Mouse (Mus musculus): Measurements from ENCODE around the gene Eme1.

The Eme1 gene

DNA sequence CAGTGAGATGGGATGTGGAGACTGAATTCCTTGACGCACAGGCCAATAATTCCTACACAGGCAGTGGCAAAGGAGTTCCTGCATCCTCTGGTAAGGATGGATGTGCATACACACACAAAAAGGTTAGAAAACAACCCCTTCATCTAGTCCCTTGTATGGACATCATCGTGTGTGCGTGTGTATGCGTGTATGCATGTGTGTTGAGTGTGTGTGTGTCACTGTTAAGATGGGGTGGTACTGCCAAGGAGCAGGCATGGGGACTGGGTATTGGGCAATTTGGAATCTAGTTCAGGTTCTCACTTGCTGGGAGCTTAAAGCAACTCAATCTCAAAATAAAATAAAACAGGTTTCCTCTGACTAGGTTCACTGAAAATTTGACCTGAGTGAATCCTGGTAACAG lies 7.3 kb downstream of the Eme1 start:
- no peak for DNase-seq (ENCODE audit: low spot score)

DNA sequence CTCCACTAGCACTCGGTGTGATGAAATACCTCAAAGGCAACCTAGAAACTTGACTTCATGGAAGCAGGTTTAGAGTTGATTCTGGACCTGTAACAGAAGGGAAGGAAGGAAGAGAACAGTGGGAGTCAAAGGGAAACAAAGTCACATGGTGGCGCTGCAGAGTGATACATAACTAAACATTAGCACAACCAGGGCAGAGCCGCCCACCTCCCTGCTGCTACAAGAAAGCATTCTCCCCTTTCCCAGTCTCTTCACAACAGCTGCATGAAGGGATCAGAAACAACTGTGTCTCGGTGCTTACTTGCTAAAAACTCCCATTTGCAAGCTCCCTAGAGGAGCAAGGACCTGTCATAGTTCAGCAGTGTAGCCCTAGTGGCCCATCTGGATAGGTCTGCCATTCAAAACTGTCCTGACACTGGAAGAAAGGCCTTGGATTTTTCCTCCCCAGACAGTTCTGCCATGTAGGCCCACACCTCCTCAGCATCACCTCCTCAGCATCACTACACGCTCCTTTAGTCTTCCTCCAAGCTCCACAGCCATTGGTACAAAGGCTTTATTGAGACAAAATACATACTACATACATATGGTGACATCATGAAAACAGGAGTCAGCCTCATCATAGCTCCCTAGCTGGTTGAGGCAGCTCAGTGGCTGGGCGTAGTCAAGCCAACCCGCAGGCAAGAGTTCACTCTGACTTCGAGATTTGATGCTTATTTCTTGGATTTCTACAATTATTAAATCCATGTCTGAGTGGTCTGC lies 9.1 kb downstream of the Eme1 start:
- no peak for DNase-seq (ENCODE audit: low spot score)

DNA sequence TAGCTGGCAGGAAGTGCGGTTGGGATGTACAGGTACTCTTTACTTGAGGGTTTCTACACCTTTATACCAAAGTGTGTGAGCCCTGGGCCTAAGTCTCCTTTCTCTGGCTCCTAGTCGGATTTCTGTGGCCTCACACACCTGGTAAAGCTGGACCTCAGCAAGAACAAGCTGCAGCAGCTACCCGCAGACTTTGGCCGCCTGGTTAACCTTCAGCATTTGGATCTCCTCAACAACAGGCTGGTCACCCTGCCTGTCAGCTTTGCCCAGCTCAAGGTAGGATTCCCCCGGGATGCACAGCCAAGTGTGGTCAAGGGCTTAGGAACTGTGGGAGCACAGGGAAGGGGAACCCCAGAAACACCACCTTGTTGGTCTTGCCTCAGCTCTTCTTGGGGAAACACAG lies 19.3 kb downstream of the Eme1 start:
- no peak for DNase-seq (ENCODE audit: low spot score)

DNA sequence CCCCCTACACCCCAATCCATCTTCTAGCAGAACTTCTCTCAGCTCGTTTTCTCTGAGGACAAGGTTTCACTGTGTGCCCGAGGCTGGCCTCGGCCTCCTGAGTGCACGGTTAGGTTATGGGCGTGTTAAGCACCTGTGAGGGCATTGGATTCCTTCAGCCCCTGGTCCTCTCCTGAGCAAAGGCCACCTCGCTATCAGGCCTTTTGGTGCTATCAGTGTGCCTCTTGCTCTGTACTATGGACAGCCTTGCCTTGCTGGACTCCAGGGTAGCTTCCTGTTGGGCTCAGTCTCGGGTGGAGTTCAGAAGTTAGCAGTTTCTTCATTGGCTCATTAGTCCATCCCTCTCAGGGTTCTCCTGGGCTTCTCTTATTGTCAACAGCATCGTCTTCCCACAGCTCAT lies 20.8 kb downstream of the Eme1 start:
- no peak for DNase-seq (ENCODE audit: low spot score)

DNA sequence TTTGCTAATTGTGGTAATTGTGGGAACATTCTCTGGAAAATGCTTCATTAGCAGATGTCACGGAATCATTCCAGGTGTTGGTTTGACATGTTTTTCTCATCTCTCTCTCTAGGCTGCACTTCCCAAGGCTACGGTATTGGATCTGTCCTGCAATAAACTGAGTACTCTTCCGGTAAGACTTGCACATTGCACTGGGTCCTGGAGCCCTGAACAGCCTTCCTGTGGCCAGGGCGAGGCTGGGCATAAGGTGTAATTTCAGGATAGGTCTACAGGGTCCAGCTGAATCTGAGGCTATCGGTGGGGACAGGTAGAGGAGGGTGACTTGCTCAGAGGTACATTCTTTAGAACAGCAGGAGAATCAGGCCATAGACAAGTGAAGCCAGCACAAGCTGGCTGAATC lies 21.8 kb downstream of the Eme1 start:
- no peak for DNase-seq (ENCODE audit: low spot score)

DNA sequence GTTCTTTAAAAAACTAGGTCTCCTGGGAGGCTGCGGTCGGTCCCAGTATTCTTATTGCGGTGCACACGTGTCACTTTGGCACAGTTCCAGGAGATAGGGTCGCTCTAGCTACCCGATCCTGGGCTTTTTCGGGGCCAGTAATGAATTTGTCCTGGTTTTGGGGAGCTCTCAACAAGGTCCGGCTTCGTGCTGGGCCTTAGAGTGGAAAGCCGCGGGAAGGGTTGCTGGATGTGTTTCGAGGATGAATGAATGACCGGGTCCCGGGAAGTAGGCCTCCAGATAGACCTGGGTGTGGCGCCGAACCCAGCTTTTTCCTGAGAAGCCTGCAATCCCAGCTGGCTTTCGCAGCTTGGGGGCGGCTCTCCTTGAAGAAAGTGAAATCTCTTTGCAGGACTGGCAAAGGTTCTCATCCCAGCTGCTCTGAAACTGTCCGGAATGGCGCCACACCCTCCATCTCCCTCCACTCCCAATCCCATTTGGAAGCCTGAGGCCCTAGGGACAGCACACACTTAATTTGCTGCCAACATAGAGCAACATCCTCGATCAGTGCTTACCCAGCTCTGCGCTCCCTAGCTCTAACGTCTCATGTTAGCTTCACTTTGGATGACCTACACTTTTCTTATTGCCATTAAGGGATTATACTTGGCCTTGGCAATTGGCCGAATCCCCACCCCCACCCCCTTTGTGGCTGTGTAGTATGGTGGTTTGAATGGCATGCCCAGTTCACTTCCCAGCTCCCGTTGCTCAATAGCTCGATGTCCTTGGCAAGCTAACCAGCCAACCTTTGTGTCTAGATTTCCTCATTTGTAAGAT lies 23.4 kb downstream of the Eme1 start:
- DNase-seq (ENCODE audit: low spot score): peak; percentile 18

DNA sequence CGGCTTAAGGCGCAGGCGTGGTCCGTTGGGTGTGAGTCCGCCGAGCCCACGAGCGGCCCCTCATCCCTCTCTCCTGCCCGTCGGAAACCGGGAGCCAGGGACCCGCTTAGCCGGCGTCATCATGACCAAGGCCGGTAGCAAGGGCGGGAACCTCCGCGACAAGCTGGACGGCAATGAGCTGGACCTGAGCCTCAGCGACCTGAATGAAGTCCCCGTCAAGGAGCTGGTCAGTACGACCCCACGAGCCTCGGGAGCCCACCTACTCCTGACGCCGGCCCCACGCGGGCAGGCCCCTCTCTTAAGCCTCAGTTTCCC lies 23.9 kb downstream of the Eme1 start:
- DNase-seq (ENCODE audit: low spot score): no peak

DNA sequence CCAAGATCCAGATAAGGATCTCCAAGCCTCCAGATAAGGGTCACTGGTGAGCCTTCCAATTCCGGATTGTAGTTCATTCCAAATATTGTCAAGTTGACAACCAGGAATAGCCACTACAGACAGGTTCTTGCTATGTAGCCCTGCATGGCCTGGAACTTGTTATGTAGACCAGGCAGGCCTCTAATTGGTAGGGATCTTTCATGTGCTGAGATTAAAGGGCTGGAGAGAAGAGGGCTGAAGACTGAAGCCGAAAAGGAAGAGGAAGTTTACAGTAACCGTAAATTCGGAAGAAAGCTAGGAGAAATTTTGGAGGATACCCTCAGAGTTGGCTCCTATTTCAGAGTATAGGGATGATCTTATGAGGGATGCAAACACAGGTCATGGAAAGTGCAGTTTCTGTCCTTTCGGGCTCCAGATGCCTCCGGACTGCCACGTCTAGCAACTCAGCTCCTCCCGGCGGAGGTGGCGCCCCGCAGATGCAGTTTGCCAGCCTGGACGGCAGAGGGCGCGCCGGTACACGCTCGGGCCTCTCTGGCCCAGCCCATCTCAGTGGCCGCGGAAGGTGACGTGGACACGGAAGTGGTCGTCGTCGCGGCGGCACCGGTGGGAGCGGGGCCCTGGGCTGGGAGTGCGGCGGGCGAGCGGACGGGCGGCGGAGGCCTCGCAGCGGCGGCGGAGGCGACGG lies 24.4 kb downstream of the Eme1 start, which contains the start of gene Lrrc59:
Gene Lrrc59 (plus strand): TSS at position 569 of the 685 bp plus-strand sequence.
- peak; percentile 98 for DNase-seq (ENCODE audit: low spot score)

DNA sequence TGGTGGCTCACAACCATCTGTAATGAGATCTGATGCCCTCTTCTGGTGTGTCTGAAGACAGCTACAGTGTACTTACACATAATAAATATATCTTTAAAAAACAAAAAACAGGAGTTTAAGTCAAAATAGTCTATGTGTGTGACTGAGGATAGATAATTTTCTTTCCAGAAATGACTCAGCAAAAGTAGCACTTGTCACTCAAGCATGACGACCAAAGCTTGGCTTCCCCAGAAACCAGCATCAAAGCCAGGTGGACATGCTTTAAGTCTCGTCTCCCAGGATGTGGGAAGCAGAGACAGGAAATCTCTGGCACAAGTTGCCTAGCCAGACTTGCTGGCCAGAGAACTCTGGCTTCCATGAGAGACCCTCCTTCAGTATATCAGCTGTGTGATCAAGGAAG lies 31.6 kb downstream of the Eme1 start:
- DNase-seq (ENCODE audit: low spot score): no peak

DNA sequence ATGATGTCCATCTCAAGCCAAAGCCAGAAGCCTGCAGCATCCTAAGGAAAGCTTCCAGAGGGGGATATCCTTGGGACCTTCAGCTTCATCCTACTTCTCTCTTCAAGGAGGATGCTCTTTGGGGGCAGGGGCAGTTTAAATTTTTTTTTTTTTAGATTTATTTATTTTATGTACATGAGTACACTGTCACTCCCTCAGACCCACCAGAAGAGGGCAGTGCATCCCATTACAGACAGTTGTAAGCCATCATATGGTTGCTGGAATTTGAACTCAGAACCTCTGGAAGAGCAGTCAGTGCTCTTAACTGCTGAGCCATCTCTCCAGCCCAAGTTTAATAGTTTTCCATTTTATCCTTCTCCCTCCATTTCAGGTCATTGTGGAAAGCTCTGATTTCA lies 32.3 kb downstream of the Eme1 start:
- no peak for DNase-seq (ENCODE audit: low spot score)

DNA sequence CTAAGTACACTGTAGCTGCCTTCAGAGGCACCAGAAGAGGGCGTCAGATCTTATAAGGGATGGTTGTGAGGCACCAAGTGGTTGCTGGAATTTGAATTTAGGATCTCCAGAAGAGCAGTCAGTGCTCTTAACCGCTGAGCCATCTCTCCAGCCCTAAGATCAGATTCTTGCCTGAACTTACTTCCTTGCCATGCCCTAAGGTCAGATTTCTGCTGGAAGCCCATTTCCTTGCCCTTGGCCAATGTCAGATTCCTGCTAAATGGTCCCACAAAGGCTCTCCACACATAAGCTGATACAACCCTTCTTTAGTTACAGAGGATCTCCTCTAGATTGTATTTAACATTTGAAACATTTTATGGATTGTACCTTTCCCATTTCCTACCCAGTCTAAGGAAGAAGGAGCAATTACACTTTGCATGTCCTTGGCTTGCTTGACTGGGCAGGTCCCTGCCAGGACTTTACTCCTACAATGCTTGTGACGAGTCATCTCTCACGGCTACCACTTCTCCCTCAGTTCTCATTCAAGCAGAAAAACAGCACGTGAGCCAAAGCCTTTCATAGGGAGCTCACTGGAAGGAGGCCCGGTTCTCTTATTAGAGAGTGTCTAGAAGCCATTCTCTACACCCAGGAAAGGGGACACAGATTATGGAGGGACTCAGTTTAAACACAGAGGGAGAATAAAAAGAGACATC lies 32.9 kb downstream of the Eme1 start:
- no peak for DNase-seq (ENCODE audit: low spot score)

DNA sequence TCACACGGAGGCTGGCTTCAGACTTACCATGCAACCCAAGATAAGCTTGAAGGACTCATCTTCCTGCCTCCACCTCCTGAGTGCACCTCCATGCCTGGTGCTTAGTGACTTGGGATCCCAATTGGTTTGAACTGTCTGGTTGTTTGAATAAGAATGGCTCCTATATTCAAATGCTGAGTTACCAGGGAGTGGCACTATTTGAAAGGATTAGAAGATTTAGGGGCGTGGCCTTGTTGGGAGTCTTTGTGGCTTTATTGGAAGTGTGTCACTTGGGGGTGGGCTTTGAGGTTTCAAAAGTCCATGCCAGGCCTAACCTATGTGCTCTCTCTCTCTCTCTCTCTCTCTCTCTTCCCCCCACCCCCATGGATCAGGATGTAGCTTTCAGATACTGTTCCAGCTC lies 36.1 kb downstream of the Eme1 start:
- no peak for DNase-seq (ENCODE audit: low spot score)

DNA sequence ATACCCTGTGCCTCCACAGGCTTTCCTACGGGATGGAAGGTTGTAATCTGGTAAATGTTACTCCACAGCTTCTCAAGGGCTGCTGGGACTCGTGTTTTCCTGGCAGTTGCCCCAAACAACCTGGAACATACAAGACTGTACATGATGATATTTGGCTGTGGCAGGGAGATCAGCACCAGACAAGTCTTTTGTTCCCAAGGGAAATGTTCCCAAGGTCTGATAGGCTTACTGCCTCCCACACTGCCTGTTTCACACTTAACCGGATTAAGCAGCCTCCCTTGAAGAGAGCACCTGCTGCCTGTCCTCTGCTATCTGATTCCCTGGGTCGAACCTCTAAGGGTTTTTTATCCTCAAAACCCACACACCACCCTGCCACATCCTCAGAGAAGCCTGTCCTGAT lies 38.3 kb downstream of the Eme1 start:
- DNase-seq (ENCODE audit: low spot score): no peak

DNA sequence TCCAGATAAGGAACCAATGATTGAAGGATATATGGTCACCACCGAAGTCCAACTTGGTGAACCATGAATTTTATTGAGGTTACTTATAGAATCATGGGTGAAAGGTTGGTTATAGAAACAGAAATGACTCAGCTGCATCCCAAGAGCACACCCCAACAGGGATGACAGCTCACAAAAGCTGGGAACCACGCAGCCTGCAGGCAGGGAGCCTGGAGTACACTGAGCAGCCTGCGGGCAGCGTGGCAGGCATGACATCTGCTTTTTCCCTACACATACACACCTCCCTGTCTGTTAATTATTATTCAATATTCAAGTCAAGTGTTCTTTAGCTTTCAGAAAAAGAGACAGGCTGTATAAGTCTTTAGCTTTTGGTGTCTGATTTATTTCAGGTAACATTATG lies 39.2 kb downstream of the Eme1 start:
- no peak for DNase-seq (ENCODE audit: low spot score)

DNA sequence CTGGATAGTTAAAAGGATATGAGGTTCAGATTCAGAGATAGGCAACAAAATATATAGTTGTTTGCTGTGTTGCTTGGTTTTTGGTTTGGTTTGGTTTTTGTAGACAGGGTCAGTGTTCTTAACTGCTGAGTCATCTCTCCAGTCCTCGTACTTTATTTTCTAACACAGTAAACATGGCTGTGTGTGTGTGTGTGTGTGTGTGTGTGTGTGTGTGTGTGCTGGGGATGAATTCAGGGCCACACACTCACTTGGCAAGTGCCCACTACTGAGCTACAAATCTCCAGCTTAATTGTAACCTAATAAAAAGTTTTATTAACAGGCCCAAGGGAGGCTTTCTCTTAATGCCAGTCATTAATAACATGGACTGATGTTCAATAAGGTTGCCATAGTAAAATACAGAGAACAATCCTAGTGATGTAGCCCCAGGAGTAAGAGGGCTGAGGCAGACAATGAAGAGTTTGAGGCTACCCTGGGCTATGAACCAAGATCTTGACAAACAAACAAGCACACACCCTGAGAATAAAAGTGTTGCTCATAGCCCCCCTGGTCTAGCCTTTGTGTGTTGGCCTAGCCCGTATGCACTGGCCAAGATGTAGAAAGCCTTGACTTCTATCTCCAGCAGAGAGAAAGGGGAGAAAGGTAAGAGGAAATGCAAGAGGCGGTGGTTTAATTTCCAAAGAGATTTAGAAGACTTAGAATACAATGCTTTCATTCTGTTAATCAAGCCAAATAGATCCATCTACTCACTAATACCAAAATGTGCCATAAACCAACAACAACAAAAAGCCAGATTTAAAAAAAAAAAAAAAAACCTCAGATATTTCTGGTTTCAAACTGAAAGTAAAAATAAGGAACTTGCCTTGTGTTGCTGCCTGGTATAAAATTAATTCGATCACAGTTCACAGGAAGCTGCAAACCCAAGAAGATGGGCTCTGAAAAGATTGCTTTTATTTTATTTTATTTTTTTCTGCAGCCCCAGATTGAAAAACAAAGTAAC lies 42.7 kb downstream of the Eme1 start:
- DNase-seq (ENCODE audit: low spot score): no peak

DNA sequence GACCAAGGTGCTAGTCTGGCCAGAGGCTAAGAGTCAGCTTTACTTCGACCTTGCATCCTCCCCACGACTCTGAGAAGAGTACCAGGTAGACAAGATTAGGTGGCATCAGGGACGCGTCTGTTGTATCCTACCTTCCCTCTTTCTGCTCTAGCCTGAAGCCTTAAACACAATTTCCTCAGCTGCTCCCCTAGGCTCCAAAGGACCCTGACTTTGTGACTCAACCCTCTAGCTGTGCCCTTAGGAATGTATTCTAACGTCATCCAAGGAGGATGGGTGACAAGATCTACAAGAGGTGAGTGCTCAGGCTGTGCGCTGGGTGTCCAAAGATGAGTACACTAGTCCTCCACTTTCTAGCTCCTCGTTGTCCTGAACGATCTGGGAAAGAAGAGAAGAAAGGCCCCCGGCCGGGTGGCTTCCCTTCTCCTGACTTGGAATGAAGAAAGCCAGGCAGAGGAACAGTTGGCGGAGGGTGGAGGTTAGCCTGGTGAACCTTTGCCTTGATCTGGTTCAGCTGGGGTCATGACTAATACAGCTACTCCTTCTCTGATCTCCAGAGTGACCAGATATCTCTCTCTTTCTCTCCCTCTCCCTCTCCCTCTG lies 51.3 kb downstream of the Eme1 start:
- DNase-seq (ENCODE audit: low spot score): no peak

DNA sequence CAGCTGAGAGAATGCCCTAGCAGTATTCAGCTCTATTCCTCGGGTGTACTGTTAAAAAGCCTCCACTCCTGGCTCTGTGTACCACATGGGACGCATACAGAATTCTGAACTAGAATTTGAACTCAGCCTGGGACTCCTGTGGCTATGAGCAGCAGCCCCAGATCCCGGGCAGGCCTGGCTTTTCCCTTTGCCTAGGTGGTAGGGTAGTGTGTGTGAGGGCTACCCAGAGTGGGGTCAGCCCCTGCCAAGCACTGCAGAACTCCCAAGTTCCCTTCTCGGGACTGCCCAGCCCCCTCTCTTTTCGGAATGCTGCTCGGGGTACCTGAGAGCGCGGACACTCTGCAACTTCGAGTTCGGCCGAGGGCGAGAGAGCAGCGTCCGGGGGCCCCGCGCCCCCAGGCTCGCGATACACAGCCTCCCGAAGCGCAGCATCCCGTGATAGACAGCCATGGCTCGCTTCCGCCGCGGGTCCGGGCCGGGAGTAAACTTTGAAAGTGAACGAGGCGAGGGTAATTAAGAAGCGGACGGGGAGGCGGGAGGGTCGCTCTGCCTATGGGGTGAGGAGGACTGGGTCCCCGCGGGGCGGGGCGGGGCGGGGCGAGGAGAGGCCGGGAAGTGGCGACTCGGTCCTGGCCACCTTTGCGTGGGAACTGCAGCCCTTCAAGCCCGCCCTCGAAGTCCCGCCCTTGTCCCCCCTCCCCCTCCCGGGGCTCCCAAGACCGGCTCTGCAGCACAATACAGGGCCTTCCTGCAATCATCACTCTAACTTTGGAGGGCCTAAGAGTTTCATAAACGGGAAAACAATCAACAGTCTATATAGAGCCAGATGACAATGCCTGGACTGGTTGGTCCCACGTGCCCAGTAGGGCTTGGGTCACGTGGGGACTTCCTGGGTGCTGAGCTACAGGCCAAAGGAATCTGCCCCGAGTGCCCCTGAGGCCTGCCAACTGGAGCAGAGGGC lies 52.2 kb downstream of the Eme1 start, which contains the start of gene Acsf2:
Gene Acsf2 (minus strand): TSS at position 551 of the 961 bp plus-strand sequence.
- peak; percentile 69 for DNase-seq (ENCODE audit: low spot score)

DNA sequence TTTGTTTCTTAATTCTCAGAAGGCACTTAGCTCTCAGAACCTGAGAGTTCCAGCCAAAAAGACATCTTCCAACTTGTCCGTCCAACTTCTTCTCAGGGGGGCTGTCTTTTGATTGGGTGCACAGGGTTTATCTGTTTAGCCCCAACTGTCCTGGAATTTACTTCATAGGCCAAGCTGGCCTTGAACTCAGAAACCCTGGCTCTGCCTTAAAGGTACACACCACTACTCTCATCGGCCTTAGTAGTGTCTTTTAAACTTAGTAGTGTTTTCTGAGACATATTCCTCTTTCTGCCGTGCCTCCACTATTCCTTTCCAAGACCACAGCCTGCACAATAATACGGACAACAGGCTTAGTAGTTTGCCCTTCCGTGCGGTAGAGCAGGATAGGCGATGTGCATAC lies 53.3 kb downstream of the Eme1 start:
- no peak for DNase-seq (ENCODE audit: low spot score)

DNA sequence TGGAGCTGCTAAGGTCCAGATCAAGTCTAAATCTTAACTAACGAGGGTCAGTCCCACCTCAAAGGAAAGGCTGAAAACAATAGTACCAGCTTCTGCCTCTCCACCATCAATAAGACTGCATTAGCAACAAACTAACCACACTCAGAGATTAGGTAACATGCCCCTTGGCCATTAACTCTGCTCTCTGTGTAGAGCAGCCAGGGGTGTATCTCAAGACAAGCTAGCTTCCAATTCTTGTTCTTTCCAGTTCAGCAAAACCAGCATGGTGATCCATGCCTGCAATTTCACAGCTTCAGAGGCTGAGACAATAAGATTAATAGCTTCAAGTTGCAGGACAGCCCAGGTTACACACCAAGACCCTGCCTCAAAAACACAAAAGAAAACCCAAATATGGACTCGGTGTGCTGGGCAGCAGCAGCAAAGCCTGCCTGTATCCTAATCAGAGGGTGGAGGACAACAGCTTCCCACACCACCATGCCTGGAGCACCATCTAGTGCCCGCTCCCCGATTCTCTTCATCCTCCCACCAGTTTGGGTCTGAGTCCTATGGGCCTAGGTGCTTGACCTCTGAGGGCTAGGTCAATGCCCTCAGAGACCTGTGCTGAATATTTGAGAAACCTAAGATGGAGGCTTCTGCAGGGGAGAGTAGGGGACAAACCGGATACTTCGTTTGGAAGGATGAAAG lies 55.2 kb downstream of the Eme1 start:
- no peak for DNase-seq (ENCODE audit: low spot score)
